Mouse (Mus musculus): Measurements from ENCODE around the gene Hmga1b.
"Not testable (repeated sequence)": the region's sequence is repeated elsewhere in the genome, so short reads cannot be mapped to it uniquely, and the experiment has no call there.

DNA sequence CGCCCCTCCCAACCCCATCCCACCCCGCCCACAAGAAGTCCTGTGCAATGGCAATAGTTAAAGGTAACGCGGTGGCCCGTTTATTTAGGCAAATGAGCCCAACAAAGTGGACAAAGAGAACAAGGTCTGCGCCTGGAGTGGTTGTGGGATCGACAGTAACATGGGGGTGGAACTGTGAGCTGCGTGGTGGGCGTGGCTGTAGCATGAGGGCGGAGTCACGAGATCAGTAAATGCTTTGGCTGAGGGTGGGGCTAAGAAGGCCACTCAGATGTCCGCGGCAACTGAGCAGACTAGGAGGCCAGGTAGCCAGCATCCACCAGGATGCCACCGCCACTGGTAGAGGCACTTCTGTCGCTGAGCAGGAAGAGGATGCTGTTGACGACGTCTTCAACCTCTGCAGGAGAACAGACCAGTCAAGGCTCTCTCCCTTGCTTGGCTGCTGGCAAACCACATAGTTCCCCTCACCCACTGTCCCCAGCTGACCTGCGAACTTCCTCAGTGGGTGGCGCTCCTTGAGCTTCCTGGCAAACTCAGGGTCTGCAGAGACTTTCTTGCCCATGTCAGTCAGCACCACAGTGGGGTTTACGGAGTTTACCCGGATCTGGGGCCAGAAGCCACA, 33.1 kb upstream of the Hmga1b start:
- not testable (repeated sequence) for TF ChIP-seq CTCF (conservative IDR thresholded peaks at IDR 0.05; ENCODE audit: insufficient read depth, insufficient read length, low read depth, low read length); POLR2A (IDR thresholded peaks at IDR 0.05; ENCODE audit: low read depth, low read length)
